Mouse (Mus musculus) cerebellum, adult 2 months (tissue): ENCODE measurements at regions not wholly inside any gene's neighbourhood (a gene's known extent, or its start where the extent isn't known, plus 50 kb on each side); places are given as distances from the start of the nearest gene placed in this dataset.

Experiments
- DNase-seq, 2 experiments: peaks; one replicate each; pipeline ENCODE4 v3.0.0; 2021
- H3K27ac ChIP-seq: fragments of 200-500 bp; 2 replicates; pipeline ENCODE4 v1.5.1; 2012; ENCODE audit warnings: low read length, control low read depth, inconsistent platforms; ENCODE audit not compliant: insufficient read depth
- H3K27me3 ChIP-seq: fragments of 200-500 bp; 2 replicates; pipeline ENCODE4 v1.6.1; 2012; ENCODE audit warnings: inconsistent platforms, mild to moderate bottlenecking, low read length, moderate library complexity; ENCODE audit not compliant: control insufficient read depth, insufficient read depth
- H3K4me1 ChIP-seq: fragments of 200-500 bp; 2 replicates; pipeline ENCODE4 v1.6.1; 2011; ENCODE audit warnings: low read length; ENCODE audit not compliant: control insufficient read depth, insufficient read depth
- H3K4me3 ChIP-seq: fragments of 200-500 bp; replicated peaks from 2 replicates; pipeline ENCODE3; 2011; ENCODE audit warnings: mild to moderate bottlenecking, low read depth, low read length, control low read depth; ENCODE audit not compliant: insufficient read depth
- CTCF ChIP-seq: fragments of 200-500 bp; IDR thresholded peaks from 2 replicates; pipeline ENCODE4 v1.5.1; 2011; ENCODE audit warnings: low read depth, mild to moderate bottlenecking, control low read depth, low read length, moderate library complexity, borderline replicate concordance; ENCODE audit not compliant: insufficient read depth
- POLR2A ChIP-seq: fragments of 200-500 bp; IDR thresholded peaks from 2 replicates; pipeline ENCODE4 v1.6.1; 2011; ENCODE audit warnings: low read length, control low read depth, borderline replicate concordance; ENCODE audit not compliant: insufficient read depth
- WGBS: fragments of 180-500 bp; shearing (Covaris S2); methylation state at CpG from one replicate; pipeline ENCODE4 v1.1.7; 2018; 5-methylcytosine and 5-hydroxymethylcytosine counted together

- DNase-seq, result no peak
- H3K27ac ChIP-seq, result no peak overlapping the region
- H3K27me3 ChIP-seq, result no peaks in the 10 kb centered on the region
- WGBS, result 73% methylated on average over 7 of the region's 7 CpGs
- no peak overlapping the region for H3K4me3 ChIP-seq
- TF ChIP-seq POLR2A (no peak), CTCF (no peak)
- no peaks in the 10 kb centered on the region for H3K4me1 ChIP-seq
Measured at GRCm38 (mm10) chr7:133479679-133480078, 122.3 kb downstream of the Tex36 start.

DNA sequence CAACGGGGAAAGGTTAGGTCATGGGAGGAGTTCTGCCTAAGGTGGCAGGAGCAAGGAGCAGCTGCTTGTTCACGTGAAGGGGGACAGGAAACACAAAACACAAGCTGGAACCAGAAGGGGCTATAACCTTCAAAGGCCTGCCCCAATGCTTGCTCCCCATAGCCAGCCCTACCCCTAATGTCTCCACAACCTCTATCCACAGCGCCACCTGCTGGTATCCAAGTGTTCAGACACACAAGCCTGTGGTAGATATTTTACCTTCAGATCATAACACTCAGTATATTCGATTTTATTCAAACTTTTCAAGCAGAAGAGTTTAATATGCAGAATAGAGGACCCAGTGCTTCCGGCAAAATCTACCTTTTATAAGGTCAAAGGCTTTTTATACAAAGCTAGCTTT lies 124.0 kb downstream of the Tex36 start:
- WGBS, result 84% methylated on average over 5 of the region's 5 CpGs
- no peak for TF ChIP-seq POLR2A
- TF ChIP-seq CTCF, result peak; percentile 12; the same call in 1 of the 2 replicates
- Histone ChIP-seq H3K4me1 (no peaks in the 10 kb centered on the region), H3K4me3 (no peak overlapping the region), H3K27ac (no peak overlapping the region), H3K27me3 (no peaks in the 10 kb centered on the region)
- no peak for DNase-seq

GRCm38 (mm10) chr7:133477221-133477620 lies 124.7 kb downstream of the Tex36 start:
- no peak for DNase-seq
- Histone ChIP-seq H3K4me3 (no peak overlapping the region), H3K4me1 (no peaks in the 10 kb centered on the region), H3K27me3 (no peaks in the 10 kb centered on the region), H3K27ac (no peak overlapping the region)
- TF ChIP-seq POLR2A, result no peak
- no peak for TF ChIP-seq CTCF
- 52% methylated on average over 6 of the region's 6 CpGs for WGBS

- no peak for DNase-seq
- 83% methylated on average over 5 of the region's 5 CpGs for WGBS
- Histone ChIP-seq H3K27ac (no peak overlapping the region), H3K27me3 (no peaks in the 10 kb centered on the region), H3K4me1 (peaks cover 7% of the 10 kb centered on the region; the same call in 1 of the 2 replicates), H3K4me3 (no peak overlapping the region)
- TF ChIP-seq CTCF, result no peak
- no peak for TF ChIP-seq POLR2A
Measured at GRCm38 (mm10) chr7:133471706-133472105, 130.3 kb downstream of the Tex36 start.

DNA sequence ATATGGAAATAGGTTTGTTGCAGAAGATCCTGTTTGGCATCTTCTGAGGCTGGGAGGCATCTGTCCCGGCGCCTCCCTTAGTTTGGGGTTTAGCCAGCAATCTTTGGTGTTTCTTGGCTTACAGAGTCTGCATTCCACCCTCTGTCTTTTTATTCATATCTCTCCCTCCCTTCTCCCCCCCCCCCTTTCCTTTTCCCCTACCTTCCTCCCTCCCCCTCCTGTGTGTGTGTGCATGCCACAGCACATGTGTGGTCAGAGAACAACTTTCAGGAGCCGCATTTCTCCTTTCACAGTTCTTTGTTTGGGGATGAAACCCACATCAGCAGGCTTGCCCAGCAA lies 131.4 kb downstream of the Tex36 start:
- no peaks in the 10 kb centered on the region for H3K27me3 ChIP-seq
- H3K4me1 ChIP-seq, result peaks cover 7% of the 10 kb centered on the region; the same call in 1 of the 2 replicates
- H3K27ac ChIP-seq, result no peak overlapping the region
- WGBS, result 83% methylated on average over 3 of the region's 3 CpGs
- H3K4me3 ChIP-seq, result no peak overlapping the region
- TF ChIP-seq CTCF (no peak), POLR2A (no peak)
- no peak for DNase-seq

DNA sequence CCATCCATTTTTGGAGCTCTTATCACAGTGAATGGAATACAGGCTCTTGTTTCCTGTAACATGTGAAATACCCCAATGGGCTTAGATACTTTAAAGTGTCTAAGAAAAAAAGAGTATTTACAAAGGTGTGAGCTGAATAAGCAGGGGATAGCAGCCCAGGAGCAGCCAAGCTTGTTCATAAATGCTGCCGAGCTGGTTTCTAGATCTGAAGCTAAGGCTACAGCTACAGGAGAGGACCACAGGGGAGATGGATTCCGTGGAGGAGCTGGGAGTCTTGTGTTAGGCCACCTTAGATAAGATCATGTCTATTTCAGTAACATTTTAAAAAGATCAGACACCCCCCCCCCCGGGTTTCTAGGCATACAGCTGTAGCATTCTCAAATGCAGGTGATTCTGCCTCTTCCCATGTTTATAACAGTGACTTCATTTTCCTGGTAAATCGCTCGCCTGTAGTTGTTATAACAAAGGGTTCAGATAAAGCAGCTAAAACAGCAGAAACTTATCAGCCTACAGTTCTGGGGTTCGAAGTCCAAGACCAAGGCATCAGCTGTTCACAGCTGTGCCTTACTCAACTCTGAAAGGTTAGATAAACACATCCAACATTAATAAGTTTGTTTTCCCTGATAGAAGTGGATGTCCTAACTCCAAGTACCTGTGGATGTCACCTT lies 131.9 kb downstream of the Tex36 start:
- H3K27ac ChIP-seq, result no peak overlapping the region
- H3K4me1 ChIP-seq, result peaks cover 7% of the 10 kb centered on the region; the same call in 1 of the 2 replicates
- DNase-seq, result no peak
- TF ChIP-seq CTCF, result no peak
- no peak for TF ChIP-seq POLR2A
- WGBS, result 89% methylated on average over 6 of the region's 6 CpGs
- no peaks in the 10 kb centered on the region for H3K27me3 ChIP-seq
- H3K4me3 ChIP-seq, result no peak overlapping the region

DNA sequence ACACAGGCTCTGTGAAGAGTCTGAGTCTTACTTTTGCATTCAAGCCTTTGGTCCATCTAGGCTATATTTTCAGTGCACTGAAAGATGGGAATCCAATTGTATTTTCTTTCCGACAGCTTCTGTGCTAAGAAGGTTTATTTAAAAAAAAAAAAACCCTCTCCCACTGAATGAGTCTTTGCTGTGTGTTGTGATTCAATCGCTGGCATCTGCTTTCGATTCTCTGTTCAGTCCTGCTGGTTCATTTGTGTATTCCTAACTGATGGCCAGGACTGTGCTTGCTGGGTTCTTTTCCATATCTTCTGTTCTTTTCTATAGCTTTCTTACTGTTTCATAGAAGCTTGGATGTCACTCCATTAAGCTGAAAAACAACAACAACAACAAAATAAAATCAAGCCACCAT lies 132.9 kb downstream of the Tex36 start:
- no peak overlapping the region for H3K4me3 ChIP-seq
- peaks cover 7% of the 10 kb centered on the region; the same call in 1 of the 2 replicates for H3K4me1 ChIP-seq
- TF ChIP-seq CTCF (no peak), POLR2A (no peak)
- peak overlapping the region; percentile 79; the same call in 1 of the 2 replicates for H3K27ac ChIP-seq
- no peaks in the 10 kb centered on the region for H3K27me3 ChIP-seq
- 15% methylated on average over 3 of the region's 3 CpGs for WGBS
- peak in 1 of 2 experiments; percentile 45 for DNase-seq

- peak; percentile 88 to 95 for DNase-seq
- H3K4me1 ChIP-seq, result peaks cover 7% of the 10 kb centered on the region; the same call in 1 of the 2 replicates
- no peak overlapping the region for H3K4me3 ChIP-seq
- no peaks in the 10 kb centered on the region for H3K27me3 ChIP-seq
- no peak for TF ChIP-seq CTCF
- peak; percentile 23; the same call in 1 of the 2 replicates for TF ChIP-seq POLR2A
- peak overlapping the region; percentile 79 for H3K27ac ChIP-seq
- 14% methylated on average over 3 of the region's 3 CpGs for WGBS
Measured at GRCm38 (mm10) chr7:133468346-133468745, 133.6 kb downstream of the Tex36 start.
